Mouse (Mus musculus) thymus, postnatal 36 days (tissue): ENCODE measurements around the gene Acer2.

Experiments
- DNase-seq, 2 experiments: peaks; one replicate each; pipeline ENCODE4 v3.0.0; 2022; ENCODE audit warnings: mixed read lengths in 2 of 2

Acer2 gene

GRCm38 (mm10) chr4:86957576-86958411, 83.6 kb downstream of the Acer2 start:
- peak in 1 of 2 experiments; percentile 12 for DNase-seq

- DNase-seq: no peak
Measured at GRCm38 (mm10) chr4:86977272-86977671, 103.1 kb downstream of the Acer2 start.
